Mouse (Mus musculus): Measurements from ENCODE around the gene Tmem100. TPM values are rescaled to one million over a fixed set of nuclear protein-coding genes. Genes with fewer than 3 reads are reported as not detected.

The Tmem100 gene
- polyA plus RNA-seq, 1 experiment, result 0.69 TPM

DNA sequence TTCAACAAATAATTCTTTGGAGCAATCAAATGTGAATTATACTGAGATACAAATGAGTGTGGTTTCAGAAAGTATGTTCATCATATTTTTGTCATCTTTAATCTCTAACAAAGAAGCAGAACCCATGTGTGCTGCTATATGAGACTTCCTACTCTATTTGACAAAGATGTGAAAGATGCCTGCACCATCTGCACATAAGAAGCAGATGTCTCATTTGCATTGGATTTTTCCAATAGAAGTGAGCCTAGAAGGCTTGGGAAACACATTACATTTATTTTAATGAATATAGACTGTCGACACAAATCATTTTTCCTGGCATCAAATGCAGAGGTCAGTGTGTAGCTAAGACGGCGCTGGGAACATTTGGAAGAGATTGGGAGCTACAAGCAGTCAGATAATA is 52.9 kb downstream of the Tmem100 start:
- no peaks in the 10 kb centered on the region for H3K4me1 ChIP-seq (ENCODE audit: control insufficient read depth, insufficient read depth, low read length)
- no peaks in the 10 kb centered on the region for H3K36me3 ChIP-seq (ENCODE audit: control insufficient read depth, insufficient read depth, low read length)
- H3K4me3 ChIP-seq (ENCODE audit: control insufficient read depth, low read depth, low read length), result no peak overlapping the region
- TF ChIP-seq POLR2A (IDR thresholded peaks at IDR 0.05; ENCODE audit: control insufficient read depth, low read depth, low read length) (no peak), CTCF (IDR thresholded peaks at IDR 0.05; ENCODE audit: control insufficient read depth, insufficient read depth, insufficient replicate concordance, low read depth, low read length) (no peak)
- no peak overlapping the region for H3K27ac ChIP-seq (ENCODE audit: control insufficient read depth, insufficient read depth, low read depth, low read length)
- H3K27me3 ChIP-seq (ENCODE audit: control insufficient read depth, insufficient read depth, low read length), result no peaks in the 10 kb centered on the region

DNA sequence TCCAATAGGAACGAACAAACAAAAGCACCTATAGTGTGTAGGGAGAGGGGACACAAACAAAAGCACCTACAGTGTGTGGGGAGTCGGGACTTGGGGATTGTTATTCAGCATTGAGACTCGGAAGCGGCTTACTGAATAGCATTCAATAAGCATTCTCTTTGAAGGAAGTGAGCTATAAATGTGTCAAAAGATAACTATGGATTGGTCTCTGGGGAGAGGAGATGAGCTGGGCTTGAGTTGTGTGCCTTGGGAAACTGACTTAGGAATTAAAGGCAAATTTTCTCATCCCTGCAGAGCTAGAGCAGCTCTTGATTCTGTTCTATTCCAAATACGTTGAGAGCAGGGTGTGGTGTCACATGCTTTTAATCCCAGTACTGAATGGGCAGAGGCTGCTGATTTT is 54.0 kb downstream of the Tmem100 start:
- Histone ChIP-seq H3K4me1 (ENCODE audit: control insufficient read depth, insufficient read depth, low read length) (no peaks in the 10 kb centered on the region), H3K4me3 (ENCODE audit: control insufficient read depth, low read depth, low read length) (no peak overlapping the region)
- TF ChIP-seq CTCF (IDR thresholded peaks at IDR 0.05; ENCODE audit: control insufficient read depth, insufficient read depth, insufficient replicate concordance, low read depth, low read length) (no peak), POLR2A (IDR thresholded peaks at IDR 0.05; ENCODE audit: control insufficient read depth, low read depth, low read length) (no peak)

More for the DNA sequence above, 54.0 kb downstream of the Tmem100 start:
- Histone ChIP-seq H3K27ac (ENCODE audit: control insufficient read depth, insufficient read depth, low read depth, low read length) (no peak overlapping the region), H3K36me3 (ENCODE audit: control insufficient read depth, insufficient read depth, low read length) (no peaks in the 10 kb centered on the region), H3K27me3 (ENCODE audit: control insufficient read depth, insufficient read depth, low read length) (no peaks in the 10 kb centered on the region)

Other genes with a start within 250 kb of the Tmem100 start
- gene Pctp, start 27.5 kb upstream of the Tmem100 start, polyA plus RNA-seq (2012; rRNA removed), result 5.6 and 5.7 TPM in 2 replicates
- 0.55 and 0.63 TPM in 2 replicates for gene Gm45716, start 157.3 kb downstream of the Tmem100 start, polyA plus RNA-seq (2012; rRNA removed)
- gene Mmd, start 219.1 kb downstream of the Tmem100 start, polyA plus RNA-seq (2012; rRNA removed), result 2.3 and 3.2 TPM in 2 replicates